Mouse (Mus musculus): ENCODE measurements around the gene Ppp1ca. TPM values are rescaled to one million over a fixed set of nuclear protein-coding genes. Genes with fewer than 3 reads are reported as not detected.

The Ppp1ca gene
- polyA plus RNA-seq, 1 experiment from 2014 or later, result 425 TPM

DNA sequence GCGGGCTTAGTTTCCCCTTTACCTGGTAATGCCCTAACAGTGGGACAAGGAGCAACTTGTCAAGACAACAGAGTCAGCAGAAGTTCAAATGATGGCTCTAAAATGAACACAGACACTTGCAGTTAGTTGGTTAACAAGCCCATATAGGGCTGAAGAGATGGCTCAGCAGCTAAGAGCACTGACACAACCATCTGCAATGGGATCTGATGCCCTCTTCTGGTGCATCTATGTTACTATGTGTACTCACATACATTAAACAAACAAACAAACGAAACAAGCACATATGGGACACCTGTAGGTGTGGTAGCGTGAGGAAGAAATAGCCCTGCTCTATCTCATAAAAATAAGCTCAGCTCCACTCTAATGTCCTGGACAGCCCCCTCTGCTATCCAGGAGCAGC lies 50.6 kb downstream of the Ppp1ca start:
- Histone ChIP-seq H3K4me1 (replicated peaks) (peaks cover 4% of the 10 kb centered on the region), H3K27ac (replicated peaks) (no peak overlapping the region), H3K4me2 (no peak overlapping the region), H3K27me3 (no peaks in the 10 kb centered on the region), H3K9ac (no peak overlapping the region), H3K9me3 (replicated peaks) (no peaks in the 10 kb centered on the region), H3K36me3 (replicated peaks) (no peaks in the 10 kb centered on the region), H3K4me3 (replicated peaks) (no peak overlapping the region)
- no peak for ATAC-seq (ENCODE audit: insufficient read depth)
- 48% methylated on average over 3 of the region's 3 CpGs for WGBS (ENCODE audit: insufficient replicate concordance)

- Histone ChIP-seq H3K4me2 (no peak overlapping the region), H3K4me1 (replicated peaks) (peaks cover 3% of the 10 kb centered on the region), H3K36me3 (replicated peaks) (no peaks in the 10 kb centered on the region), H3K9me3 (replicated peaks) (no peaks in the 10 kb centered on the region), H3K27me3 (no peaks in the 10 kb centered on the region), H3K4me3 (replicated peaks) (no peak overlapping the region), H3K9ac (no peak overlapping the region), H3K27ac (replicated peaks) (no peak overlapping the region)
- WGBS (ENCODE audit: insufficient replicate concordance), result 61% methylated on average over 6 of the region's 6 CpGs
- no peak for ATAC-seq (ENCODE audit: insufficient read depth)
Measured at GRCm38 (mm10) chr19:4244775-4245174, 52.9 kb downstream of the Ppp1ca start.

Small RNA genes lying within 50 kb of the gene (microRNA-seq; reads per million reads assigned to microRNA genes)
- not detected for gene Gm26115

Other genes starting within 250 kb of the Ppp1ca start
- gene Aldh3b3, start 233.4 kb upstream of the Ppp1ca start, polyA plus RNA-seq (2015; fragmentation: Nextera tagmentation; extraction: Ambion mirVana), result 0.03 TPM in 1 of 2 replicates, not detected in the other
- 0.18 and 0.32 TPM in 2 replicates for gene Aldh3b2, start 219.7 kb upstream of the Ppp1ca start, polyA plus RNA-seq (2015; fragmentation: Nextera tagmentation; extraction: Ambion mirVana)
- gene Acy3, start 205.5 kb upstream of the Ppp1ca start, polyA plus RNA-seq (2015; fragmentation: Nextera tagmentation; extraction: Ambion mirVana), result 10.8 and 11.1 TPM in 2 replicates
- gene Tbx10, start 199.3 kb upstream of the Ppp1ca start, polyA plus RNA-seq (2015; fragmentation: Nextera tagmentation; extraction: Ambion mirVana), result 0.21 and 0.33 TPM in 2 replicates
- 13.3 and 13.8 TPM in 2 replicates for gene Nudt8, start 191.5 kb upstream of the Ppp1ca start, polyA plus RNA-seq (2015; fragmentation: Nextera tagmentation; extraction: Ambion mirVana)
- gene Gm49405, start 191.4 kb upstream of the Ppp1ca start, polyA plus RNA-seq (2015; fragmentation: Nextera tagmentation; extraction: Ambion mirVana), result 0.45 and 0.48 TPM in 2 replicates
- 0.38 and 0.78 TPM in 2 replicates for gene Doc2g, start 188.8 kb upstream of the Ppp1ca start, polyA plus RNA-seq (2015; fragmentation: Nextera tagmentation; extraction: Ambion mirVana)
- 152 and 163 TPM in 2 replicates for gene Ndufv1, start 179.3 kb upstream of the Ppp1ca start, polyA plus RNA-seq (2015; fragmentation: Nextera tagmentation; extraction: Ambion mirVana)
- 752 and 794 TPM in 2 replicates for gene Gstp1, start 154.1 kb upstream of the Ppp1ca start, polyA plus RNA-seq (2015; fragmentation: Nextera tagmentation; extraction: Ambion mirVana)
- gene Gstp2, start 146.0 kb upstream of the Ppp1ca start, polyA plus RNA-seq (2015; fragmentation: Nextera tagmentation; extraction: Ambion mirVana), result 7.7 and 8.0 TPM in 2 replicates
- gene Gstp3, start 132.5 kb upstream of the Ppp1ca start, polyA plus RNA-seq (2015; fragmentation: Nextera tagmentation; extraction: Ambion mirVana), result 77.6 and 97.4 TPM in 2 replicates
- 0.29 and 0.38 TPM in 2 replicates for gene Cabp2, start 110.5 kb upstream of the Ppp1ca start, polyA plus RNA-seq (2015; fragmentation: Nextera tagmentation; extraction: Ambion mirVana)
- gene Cdk2ap2, start 94.9 kb upstream of the Ppp1ca start, polyA plus RNA-seq (2015; fragmentation: Nextera tagmentation; extraction: Ambion mirVana), result 115 and 127 TPM in 2 replicates
- 6.0 and 7.9 TPM in 2 replicates for gene Pitpnm1, start 92.1 kb upstream of the Ppp1ca start, polyA plus RNA-seq (2015; fragmentation: Nextera tagmentation; extraction: Ambion mirVana)
- 35.8 and 38.3 TPM in 2 replicates for gene Aip, start 66.2 kb upstream of the Ppp1ca start, polyA plus RNA-seq (2015; fragmentation: Nextera tagmentation; extraction: Ambion mirVana)
- gene Gpr152, start 52.3 kb upstream of the Ppp1ca start, polyA plus RNA-seq (2015; fragmentation: Nextera tagmentation; extraction: Ambion mirVana), result not detected in 2 replicates
- gene Cabp4, start 48.0 kb upstream of the Ppp1ca start, polyA plus RNA-seq (2015; fragmentation: Nextera tagmentation; extraction: Ambion mirVana), result 0.13 TPM in 2 replicates
- 71.8 and 77.5 TPM in 2 replicates for gene Coro1b, start 43.4 kb upstream of the Ppp1ca start, polyA plus RNA-seq (2015; fragmentation: Nextera tagmentation; extraction: Ambion mirVana)
- 15.6 and 17.5 TPM in 2 replicates for gene Ptprcap, start 38.5 kb upstream of the Ppp1ca start, polyA plus RNA-seq (2015; fragmentation: Nextera tagmentation; extraction: Ambion mirVana)
- 32.8 and 34.2 TPM in 2 replicates for gene Rps6kb2, start 28.7 kb upstream of the Ppp1ca start, polyA plus RNA-seq (2015; fragmentation: Nextera tagmentation; extraction: Ambion mirVana)
- 0.64 and 0.76 TPM in 2 replicates for gene Carns1, start 16.6 kb upstream of the Ppp1ca start, polyA plus RNA-seq (2015; fragmentation: Nextera tagmentation; extraction: Ambion mirVana)
- 5.5 and 7.0 TPM in 2 replicates for gene Tbc1d10c, start 781 bp upstream of the Ppp1ca start, polyA plus RNA-seq (2015; fragmentation: Nextera tagmentation; extraction: Ambion mirVana)
- 15.6 and 16.5 TPM in 2 replicates for gene Rad9a, start 9.6 kb downstream of the Ppp1ca start, polyA plus RNA-seq (2015; fragmentation: Nextera tagmentation; extraction: Ambion mirVana)
- 0.38 and 0.56 TPM in 2 replicates for gene Clcf1, start 22.2 kb downstream of the Ppp1ca start, polyA plus RNA-seq (2015; fragmentation: Nextera tagmentation; extraction: Ambion mirVana)
- not detected in 2 replicates for gene AC109138.7, start 22.3 kb downstream of the Ppp1ca start, polyA plus RNA-seq (2015; fragmentation: Nextera tagmentation; extraction: Ambion mirVana)
- gene Pold4, start 39.8 kb downstream of the Ppp1ca start, polyA plus RNA-seq (2015; fragmentation: Nextera tagmentation; extraction: Ambion mirVana), result 13.1 and 15.0 TPM in 2 replicates
- 2.0 and 2.3 TPM in 2 replicates for gene Ssh3, start 77.1 kb downstream of the Ppp1ca start, polyA plus RNA-seq (2015; fragmentation: Nextera tagmentation; extraction: Ambion mirVana)
- 0.90 and 1.5 TPM in 2 replicates for gene Ankrd13d, start 91.1 kb downstream of the Ppp1ca start, polyA plus RNA-seq (2015; fragmentation: Nextera tagmentation; extraction: Ambion mirVana)
- gene Grk2, start 114.2 kb downstream of the Ppp1ca start, polyA plus RNA-seq (2015; fragmentation: Nextera tagmentation; extraction: Ambion mirVana), result 12.4 and 13.2 TPM in 2 replicates
- 12.9 and 13.1 TPM in 2 replicates for gene Kdm2a, start 206.2 kb downstream of the Ppp1ca start, polyA plus RNA-seq (2015; fragmentation: Nextera tagmentation; extraction: Ambion mirVana)
- gene Rhod, start 247.4 kb downstream of the Ppp1ca start, polyA plus RNA-seq (2015; fragmentation: Nextera tagmentation; extraction: Ambion mirVana), result 7.9 and 8.5 TPM in 2 replicates

Data from liver, embryonic 15.5 days (tissue).